Mouse (Mus musculus) frontal cortex, adult 2 months (tissue): ENCODE results near the gene Gm20479. TPM values are rescaled to one million over a fixed set of nuclear protein-coding genes. Genes with fewer than 3 reads are reported as not detected.

ENCODE experiments used
- DNase-seq, 2 experiments: peaks; one replicate each; pipeline ENCODE4 v3.0.0; 2022; ENCODE audit warnings: low spot score in 1 of 2; ENCODE audit errors: extremely low spot score in 1 of 2
- polyA plus RNA-seq: library from polyadenylated mRNA; depleted of rRNA; stranded (reverse); fragments of >200 nt; gene quantifications from 2 replicates; pipeline ENCODE4 v1.2.3, GENCODE M21; 2012; rRNA removed

The Gm20479 gene
- polyA plus RNA-seq: 0.25 TPM in 1 of 2 replicates, not detected in the other

DNA sequence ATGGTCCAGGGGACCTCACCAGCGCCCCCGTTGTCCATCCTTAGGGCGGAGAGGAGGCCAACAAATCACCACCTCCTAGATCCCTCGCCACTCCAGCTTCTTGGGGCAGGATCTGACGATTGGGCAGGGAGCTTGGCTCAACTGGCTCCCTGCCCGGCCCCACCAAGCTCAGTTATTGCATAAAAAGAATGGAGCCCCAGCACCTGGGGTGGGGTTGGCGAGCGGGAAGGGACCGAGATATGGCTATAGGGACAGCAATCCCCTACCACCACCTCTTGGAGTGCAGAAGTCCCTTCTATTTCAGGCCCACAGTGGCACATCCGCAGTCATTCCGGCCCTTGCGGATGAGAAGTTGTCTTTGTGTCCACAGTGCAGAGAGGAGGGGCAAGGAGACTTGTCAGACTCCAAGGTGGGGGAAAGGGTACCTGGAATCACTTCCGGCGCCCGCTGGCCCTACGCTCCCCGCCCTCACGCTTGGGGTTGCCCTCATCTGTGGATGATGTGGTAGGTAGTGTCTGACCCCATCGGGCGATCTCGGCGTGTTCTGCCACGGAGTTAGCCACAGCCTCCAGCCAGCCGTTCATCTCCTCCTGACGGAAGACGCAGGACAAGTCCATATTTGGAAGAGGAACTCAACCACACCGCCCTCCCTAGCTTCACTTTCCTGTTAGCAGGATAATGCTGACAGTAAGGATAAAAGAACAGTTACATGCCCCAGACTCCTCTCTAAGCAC, at the start of gene Gm20479:
Gm20479 (minus strand) TSS at position 559 of the 734 bp plus-strand sequence.
- DNase-seq: no peak

DNA sequence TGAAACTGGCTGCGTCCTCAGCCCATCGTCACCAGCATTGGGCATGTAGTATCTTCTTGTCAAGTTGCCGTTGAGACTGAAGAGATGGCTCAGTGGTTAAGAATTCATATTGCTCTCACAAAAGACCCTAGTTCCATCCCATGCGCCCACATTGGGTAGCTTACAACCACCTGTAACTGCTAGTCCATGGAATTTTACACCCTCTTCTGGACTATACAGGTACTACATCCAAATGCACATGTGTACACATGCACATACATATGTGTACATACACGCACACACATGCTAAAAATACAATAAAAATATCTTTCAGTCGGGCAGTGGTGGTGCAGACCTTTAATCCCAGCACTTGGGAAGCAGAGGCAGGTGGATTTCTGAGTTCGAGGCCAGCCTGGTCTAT, 49.3 kb upstream of the Gm20479 start:
- DNase-seq: no peak

DNA sequence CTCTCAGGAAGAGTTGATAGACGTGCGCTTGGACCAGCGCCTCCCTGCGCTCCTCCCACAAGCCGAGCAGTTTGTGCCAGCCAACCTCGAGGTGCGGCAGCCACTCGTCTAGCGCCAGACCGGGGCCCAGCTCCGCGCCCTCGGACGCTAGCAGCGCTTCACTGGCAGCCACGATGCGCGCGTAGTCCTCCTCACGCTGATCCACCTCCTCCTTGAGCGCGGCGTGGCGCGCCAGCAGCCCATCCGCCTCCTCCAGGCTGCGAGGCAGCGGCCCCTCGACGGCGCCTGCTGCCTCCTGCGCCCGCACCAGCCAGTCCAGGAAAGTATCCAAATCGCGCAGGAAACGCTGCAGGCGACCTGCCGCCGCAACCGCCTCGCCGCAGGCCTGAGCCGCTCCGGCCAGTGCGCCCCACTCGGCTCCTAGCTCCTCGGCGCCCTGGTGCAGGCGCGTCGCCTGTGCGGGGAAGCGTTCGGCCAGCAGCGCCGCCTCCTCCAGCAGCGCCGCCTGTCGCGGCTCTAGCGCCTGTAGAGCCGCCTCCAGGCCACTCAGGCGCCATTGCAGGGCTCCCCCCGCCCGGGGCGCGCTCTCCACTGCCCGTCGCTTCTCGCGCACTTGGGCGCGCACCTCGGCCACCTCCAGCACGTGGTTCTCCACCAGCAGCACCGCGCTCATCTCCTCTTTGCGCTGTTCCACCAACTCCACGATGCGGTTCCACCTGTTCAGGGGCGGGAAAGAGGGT, 47.2 kb upstream of the Gm20479 start:
- DNase-seq: no peak

DNA sequence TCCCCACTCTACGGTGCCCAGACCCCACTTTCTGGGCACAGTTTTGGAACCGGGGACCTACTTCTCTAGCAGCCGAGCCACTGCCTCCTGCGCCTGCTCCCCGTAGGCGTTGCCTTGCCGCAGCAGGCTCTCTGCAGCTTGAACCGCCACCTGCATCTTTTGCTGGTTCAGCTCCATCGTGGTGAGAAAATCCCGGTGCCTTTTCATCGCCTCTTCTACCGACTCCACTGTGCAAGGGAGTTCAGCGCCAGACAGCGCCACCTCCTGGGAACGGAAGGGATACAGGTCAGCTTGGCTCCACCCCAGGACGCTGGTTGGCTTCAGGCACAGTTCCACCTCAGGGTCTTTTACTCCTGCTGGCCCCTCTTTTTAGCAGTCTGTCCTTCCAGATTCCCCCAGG, 45.5 kb upstream of the Gm20479 start:
- peak; percentile 58 to 86 for DNase-seq

DNA sequence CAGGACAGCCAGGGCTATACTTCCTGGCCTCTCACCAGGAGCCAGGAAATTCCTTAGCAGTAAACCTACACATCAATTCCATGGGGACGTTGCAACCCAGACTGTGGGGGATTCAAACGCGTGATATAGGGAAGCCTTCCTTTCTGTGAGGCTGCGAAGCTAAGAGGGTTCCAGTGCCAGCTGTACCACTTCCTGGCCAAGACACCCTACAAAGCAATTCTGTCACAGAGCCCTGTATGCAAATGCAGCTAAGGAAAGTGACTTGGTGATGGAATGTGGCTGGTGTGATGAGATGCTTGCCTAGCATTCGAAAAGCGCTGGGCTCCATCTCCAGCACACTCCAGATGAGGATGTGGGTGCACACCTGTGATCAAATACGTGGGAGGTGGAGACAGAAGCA, 43.3 kb upstream of the Gm20479 start:
- DNase-seq: peak in 1 of 2 experiments; percentile 53

DNA sequence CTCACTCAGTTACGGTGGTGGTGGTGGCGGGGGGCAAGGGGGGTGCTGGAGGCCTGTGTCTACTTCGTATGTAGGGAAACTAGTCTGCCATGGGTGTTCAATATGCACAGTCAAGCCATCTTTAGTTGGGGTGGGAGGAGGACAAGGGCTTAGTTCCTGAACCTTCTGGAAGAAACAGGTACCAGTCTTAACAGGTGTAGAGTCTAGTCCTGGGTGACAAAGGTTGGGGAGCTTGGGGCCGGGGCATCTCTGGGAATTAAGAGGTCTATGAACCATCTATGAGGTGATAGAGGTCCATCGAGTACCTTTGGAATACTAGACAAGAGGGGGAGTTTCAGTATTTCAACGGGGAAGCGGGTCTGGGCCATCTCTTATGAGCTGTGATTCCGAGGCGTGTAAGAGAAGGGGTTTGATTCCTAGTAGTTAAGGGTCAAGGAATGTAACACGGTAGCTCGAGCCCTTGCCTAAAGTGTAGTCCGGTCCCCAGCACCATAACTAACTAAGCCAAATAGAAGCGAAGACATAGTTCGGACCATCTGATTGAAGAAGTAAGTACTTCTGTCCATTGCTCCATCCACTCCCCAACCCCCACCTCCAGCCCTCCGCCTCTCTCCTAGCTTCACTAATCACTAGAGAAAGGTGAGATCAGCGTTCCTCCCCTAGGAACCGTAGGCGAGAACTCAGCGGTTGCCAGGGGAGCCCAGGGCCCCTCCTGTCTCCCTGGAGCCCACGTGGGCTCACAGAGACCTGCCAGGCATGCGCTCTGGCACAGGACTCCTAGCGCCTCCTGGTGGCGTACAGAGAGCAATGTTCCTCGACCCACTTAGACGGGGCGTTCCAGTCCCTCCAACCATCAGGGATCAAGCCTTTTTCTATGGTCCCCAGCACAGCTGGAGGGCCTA, 40.1 kb upstream of the Gm20479 start:
- peak; percentile 58 to 84 for DNase-seq

DNA sequence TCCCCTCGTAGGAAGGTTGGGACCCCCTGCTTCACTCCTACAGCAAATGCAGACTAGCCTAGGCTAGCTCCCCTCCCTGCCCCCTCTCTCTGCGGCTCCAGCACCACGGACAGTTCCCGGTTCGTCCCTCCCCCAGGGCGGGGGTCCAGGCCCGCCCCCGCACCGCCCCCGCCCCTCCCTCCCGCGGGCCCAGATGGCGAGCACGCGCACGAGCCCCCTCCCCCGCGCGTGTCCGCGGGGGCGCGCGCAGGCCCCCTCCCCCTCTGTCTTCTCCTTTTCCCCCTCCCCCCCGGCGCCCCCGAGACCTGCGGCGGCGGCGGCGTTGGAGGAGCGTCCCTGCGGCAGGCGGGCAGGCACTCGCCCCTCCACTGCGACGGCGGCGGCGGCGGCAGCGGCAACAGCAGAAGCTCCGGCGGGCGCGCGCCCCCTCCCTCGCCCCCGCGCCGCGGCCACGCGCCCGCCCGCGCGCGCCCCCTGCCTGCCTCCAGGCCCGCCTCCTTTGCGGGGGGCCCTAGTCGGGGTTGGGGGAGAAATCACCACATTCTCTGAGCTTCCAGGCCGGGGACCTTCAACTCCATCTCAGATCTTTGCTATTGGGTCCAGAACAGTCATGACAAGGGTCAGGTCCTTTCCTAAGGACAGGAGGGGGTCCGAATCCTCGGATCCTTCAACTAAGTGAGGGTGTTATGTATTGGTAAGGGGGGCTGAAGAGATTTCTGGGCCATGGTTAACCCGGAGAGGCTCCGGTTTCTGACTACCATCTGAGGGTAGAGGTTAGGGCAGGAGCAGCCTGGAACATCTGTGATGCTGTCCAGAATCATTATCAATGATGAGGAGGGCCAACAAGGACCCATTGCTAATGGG, 39.2 kb upstream of the Gm20479 start:
- peak in 1 of 2 experiments; percentile 43 for DNase-seq

DNA sequence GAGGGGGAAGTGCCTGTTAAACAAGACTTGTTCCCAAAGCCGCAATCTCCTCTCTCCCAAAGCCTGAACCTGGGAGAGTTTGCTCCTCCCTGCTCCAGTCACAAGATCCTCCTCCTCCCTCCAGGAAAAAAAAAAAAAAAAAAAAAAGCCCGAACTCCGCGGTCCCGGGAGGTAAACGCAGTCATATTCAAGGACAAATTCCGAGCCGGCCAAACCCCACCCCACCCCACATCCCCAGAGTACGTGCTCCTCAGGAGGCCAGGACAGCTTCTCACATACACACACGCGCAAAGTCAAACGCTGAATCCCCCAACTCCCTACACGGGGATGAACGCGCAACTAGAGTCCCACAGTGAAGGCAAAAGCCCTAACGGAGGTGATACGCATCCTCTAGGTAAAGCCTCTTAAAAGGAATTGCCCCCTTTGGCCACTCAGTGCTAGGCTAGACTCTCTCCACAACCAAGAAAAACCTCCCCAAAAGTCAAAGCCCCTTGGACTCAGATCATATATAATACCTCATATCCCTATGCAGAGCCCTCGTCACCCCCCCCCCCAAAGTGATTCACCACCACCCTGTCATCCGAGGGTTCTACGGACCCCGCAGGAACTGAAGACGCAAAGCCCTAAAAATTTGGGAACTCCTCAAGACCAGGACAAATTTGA, 38.4 kb upstream of the Gm20479 start:
- peak in 1 of 2 experiments; percentile 47 for DNase-seq

DNA sequence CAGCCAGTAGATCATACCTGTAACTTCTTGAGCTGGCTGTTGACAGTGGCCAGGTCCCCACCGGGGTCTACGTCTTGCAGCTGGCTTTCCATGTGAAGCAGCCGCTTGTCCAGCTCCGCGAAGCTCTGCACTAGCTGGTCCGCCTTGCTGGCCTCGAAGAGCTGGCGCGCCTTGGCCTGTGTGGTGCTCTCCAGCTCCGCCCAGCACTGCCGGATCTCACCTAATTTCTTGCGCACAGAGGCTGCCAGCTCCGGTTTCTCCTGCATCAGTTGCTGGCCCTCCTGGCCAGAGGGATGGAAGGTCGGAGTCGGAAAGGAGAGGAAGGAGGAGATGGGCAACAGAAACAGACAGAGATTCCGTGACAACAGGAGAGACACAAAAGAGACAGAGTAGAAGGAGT, 34.2 kb upstream of the Gm20479 start:
- DNase-seq: no peak

DNA sequence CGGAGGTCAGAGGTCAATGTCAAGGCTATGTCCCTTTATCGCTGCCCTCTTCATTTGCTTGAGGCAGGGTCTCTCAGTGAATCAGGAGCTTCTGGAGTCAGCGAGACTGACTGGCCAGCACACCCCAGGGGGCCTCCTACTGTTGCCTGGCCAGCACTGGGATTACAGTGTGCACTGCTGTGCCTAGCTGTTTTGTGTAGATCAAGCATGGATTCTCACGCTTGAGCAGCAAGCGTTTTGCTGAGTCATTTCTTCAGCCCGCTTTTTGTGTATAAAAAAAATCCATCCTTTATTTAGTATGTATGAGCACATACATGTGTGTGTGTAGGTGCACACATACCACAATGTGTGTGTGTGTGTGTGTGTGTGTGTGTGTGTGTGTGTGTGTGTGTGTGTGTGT, 32.0 kb upstream of the Gm20479 start:
- DNase-seq: no peak

DNA sequence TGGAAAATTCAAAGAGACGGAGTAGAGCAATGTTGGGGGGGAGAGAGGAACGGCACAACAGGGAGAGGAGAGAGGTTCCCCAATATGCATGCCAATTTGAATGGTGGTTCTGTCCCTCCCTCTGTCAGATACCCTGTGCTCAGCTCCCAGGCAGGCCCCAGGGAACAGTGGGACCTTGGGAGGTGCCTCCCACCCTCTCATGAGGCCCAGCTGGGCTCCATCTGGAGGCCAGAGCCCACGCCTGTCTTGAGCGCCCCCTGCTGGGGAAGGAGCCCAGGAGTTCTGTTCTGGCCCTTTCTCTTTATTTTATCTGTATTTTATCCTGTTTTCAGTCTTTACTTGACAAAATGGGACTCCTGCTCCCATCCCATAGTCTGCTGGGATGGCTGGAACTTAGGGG, 27.5 kb upstream of the Gm20479 start:
- DNase-seq: peak in 1 of 2 experiments; percentile 63

DNA sequence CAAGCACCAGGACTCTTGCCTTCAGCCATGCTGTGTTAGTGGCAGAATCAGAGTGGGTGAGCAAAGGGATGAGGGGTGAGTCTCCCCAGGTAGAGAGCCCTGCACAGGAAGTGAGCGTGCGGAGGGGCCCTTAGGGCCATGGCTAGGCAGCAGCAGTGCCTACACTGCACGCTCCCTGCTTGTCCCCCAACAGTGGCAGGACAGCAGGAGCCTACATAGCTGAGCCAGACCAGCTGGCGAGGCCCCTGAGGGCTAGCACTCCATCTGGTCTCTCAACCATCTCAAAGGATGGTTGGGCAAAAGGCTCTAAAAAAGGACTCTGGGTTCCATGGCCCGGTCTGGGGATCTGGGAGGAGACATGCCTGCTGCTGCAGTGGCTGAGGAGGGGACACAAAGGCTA, 26.9 kb upstream of the Gm20479 start:
- DNase-seq: no peak

DNA sequence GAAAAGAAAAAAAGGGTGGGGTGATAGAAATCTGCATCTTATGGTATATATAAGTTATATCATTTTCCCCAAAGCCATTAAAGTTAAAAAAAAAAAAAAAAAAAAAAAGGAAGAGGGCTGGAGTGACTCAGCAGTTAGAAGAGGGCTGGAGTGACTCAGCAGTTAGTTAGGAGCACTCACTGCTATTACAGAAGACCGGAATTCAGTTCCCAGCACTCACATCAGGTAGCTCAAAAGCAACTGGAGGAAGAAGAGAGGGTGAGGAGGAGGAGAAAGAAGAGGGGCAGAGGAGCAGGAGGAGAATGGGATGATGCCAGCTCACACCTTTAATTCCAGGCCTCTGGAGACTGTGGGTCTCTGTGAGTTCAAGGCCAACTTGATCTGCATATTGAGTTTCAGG, 26.0 kb upstream of the Gm20479 start:
- no peak for DNase-seq

DNA sequence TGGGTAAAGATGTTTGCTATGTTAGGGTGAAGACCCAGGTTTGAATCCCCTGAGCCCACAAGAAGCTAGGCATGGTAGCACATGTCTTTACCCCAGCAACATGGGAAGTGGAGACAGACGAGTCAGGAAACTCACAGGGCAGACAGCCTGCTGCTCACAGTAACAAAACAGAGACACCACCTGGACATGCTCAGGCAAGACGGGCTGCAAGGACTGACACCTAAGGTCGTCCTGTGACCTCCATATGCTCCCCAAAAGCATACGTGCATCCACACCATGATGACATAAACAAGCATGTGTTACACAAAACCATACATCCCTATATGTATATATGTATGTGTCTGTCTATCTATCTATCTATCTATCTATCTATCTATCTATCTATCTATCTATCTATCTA, 24.3 kb upstream of the Gm20479 start:
- DNase-seq: no peak

DNA sequence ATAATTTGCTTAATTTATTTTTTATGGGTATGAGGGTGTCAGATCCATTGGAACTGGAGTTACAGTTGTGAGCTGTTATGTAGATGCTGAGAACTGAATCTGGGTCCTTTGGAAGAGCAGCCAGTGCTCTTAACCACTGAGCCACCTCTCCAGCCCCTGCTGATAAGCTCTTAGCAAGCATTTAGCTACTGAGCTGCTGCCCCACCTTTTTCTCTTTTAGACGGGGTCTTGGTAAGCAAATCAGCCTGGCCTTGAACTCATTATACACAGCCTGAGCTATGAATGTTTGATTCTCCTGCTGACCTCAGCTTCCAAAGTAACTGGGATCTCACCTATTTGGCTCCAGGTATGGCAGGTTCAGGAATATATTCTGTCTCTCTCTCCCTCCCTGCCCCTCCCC, 23.8 kb upstream of the Gm20479 start:
- DNase-seq: no peak

DNA sequence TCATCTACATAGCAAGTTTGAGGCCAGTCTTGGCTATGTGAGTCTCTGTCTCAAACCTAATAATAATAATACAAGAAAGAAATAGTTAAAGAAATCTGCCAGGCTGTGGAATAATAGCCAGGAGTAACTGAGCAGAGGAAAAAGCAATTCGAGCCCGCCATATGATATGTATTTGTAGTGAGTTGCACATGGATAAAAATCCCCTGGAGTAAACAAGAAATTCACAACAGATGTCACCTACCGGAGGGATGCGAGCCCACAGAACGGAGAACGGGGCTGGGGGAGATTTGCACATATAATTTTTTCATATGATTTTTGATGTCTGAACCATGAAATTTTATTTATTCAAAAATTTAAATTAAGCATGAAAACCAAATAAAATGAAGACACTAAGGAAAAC, 22.6 kb upstream of the Gm20479 start:
- DNase-seq: no peak

DNA sequence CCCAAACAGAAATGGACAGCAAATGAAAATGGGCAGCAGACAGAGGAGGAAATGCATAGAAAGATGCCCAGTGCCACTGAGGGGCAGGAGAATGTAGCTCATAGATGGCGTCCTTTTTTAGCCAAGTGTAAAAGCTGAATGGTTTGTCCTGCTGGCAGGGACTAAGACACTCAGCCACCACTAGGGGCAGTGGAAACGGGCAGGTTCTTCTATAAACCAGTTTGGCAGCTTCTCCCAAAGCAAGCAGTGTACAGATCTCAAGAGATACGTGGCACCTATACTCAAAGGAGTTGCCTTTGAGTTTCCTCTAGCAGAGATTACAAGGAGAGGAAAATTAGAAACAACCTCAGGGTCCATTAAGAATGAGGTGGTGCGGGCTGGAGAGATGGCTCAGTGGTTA, 21.2 kb upstream of the Gm20479 start:
- peak in 1 of 2 experiments; percentile 56 for DNase-seq

DNA sequence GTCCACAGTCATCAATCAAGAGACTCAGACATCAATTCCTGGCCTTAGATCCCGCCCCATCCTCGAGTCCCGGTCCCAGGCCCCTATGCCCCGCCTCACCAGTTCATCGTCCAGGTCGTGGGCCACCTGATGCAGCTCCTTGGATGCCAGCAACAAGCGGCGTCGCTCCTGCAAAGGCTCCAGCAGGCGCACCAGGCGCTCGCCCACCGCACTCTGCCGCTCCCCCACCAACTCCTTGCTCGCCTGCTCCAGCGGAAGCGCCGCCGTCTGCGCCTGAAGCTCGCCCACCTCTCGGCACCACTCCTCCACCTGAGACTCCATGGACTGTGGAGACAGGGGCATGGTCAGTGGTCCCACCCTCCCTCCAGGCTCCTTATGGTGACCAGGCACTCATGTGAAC, 18.1 kb upstream of the Gm20479 start:
- peak in 1 of 2 experiments; percentile 76 for DNase-seq

DNA sequence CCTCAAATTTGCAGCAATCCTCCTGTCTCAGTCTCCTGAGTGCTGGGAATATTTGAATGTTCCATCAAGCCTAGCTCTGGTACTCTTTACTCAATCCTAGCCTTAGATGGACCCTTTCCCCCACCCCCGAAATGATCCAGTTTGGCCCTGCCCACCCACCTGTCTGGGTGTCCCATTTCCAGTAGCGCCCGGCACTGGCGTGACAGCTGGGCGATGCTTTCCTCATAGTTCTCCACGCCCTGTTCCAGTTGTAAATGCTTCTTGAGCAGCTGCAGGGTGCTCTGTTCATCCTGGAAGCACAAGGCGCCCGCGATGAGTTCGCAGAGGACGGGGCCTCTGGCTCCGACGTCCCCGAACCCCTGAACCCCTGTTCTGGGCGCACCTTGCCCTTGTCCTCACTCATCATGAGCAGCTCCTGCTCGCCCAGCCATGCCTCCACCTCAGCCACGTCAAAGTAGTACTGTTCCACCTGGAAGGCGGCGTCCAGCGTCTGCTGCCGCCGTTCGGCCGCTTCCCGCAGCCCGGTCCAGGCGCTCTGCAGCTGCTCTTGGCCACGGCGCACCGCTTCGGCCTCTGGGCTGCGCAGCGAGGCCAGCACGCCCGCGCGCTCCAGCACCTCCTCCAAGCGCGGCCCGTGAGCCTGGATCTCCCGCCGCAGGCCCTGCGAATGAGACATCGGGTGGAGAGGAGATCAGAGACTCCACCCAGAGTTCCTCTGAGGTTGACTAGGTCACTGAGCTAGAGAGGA, 14.7 kb upstream of the Gm20479 start:
- DNase-seq: no peak
